Mouse (Mus musculus): ENCODE data around the gene Cdkn2d.
"Not testable (repeated sequence)": the region's sequence is repeated elsewhere in the genome, so short reads cannot be mapped to it uniquely, and the experiment has no call there.

The Cdkn2d gene

DNA sequence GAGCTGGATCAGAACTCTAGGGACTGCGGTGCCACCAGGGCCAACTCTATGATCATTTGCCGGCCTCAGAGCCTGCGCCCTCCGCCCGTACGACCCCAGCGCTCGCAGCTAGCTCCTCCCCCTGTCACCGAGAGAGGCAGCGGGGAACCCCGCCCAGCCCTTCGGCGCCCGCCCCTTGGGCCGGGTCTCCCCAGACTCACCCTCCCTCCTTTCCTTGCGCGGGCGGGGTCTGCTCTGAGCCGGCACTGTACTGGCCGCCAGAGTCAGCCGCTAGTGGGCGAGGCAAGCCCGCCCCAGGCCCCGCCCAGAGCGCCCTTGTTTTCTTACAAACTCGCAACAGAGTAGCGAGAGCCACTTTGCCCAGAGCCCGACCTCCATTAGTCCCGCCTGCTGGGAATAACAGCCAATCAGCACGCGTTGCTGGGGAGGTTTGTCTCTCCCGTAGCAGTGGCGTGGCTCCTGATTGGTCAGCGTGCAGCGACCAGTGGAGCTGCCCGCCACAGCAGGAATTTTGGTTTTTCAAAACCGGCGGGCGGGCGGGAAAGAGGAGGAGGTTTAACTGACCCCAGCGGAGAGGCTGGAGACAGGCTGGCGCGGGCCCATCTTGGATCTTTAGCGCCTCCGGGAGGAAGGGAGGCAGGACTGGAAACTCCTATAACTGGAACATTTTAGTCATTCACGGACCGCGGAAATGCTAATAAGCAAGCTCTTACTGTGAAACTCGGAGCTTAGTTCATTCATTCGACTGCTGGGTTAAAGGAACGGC, at the start of gene Cdkn2d:
Gene Cdkn2d, minus strand, starts transcription at position 386 of the 766 bp plus-strand sequence.
- DNase-seq (ENCODE audit: low read depth, low spot score) = peak; percentile 100

DNA sequence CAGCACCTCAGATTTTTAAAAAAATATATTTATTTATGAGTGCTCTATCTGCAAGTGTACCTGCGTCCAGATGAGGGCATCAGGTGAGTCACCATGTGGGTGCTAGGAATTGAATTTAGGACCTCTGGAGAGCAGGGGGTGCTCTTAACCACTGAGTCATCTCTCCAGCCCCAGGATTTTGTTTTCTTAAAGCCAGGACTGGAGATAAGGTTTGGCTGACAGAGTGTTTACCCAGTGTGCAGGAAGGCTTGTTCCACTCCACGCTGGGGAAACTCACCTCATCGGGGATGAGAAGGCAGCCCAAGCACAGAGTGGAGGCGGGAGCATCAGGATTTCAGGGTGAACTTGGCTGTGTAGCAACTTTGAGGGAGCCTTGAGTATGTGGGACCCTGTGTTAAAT, 49.2 kb upstream of the Cdkn2d start:
- DNase-seq (ENCODE audit: low read depth, low spot score) = no peak

DNA sequence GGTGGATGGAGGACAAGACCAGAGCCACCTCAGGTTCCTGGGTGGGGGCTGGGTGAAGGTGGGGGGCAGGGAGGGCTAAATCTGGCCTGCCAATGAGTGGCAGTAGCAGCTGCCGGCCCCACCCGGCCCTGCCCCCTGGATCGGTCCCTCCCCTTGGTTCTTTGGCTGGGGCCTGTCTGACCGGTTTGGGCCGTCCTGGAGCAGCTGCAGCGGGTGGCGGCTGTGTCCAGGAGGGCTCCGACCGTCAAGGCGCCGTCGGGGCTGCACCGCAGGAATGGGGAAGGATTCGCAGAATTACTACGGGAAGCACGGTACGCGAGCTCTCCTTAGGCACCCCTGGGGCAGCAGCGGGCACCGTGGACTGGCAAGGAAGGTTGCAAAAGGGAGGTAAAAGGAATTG, 46.4 kb upstream of the Cdkn2d start:
- no peak for DNase-seq (ENCODE audit: low read depth, low spot score)

DNA sequence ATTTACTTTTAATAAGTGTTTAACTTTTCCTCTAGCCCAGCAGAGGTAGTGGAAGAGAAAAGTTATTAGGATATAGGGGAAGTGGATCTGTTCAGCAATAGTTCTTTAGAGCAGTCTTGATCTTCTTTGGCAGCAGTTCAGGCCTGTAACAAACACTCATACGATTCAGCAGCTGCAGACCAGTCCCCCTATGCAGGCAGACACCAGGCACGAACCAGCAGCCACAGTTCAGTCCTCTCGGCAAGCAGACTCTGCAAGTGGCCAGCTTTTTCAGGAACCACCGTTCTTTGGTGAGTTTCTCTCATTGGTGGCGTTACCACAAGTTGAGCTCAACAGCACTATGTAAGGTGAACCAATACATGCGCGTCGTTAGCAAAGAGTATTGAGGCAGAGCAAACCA, 45.3 kb upstream of the Cdkn2d start:
- no peak for DNase-seq (ENCODE audit: low read depth, low spot score)

DNA sequence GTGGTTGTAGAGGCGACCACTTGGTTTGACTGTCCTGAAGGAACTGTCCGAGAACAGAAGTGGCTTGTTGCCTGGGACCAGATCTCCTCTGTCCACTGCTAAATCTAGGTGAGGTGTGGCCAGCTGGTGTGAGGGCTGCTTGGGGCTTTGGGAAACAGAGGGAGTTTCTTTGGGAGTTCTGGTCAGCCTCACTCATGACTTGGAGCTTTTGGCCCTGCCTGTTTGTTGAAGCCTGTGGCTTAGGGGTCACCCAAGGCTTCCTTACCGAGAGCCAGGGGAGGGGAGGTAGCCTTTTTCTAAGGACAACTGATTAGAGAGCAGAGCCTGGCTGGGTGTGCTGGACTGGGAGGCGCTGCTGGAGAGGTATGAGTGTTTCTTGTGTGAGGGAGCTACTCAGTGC, 44.2 kb upstream of the Cdkn2d start:
- no peak for DNase-seq (ENCODE audit: low read depth, low spot score)

DNA sequence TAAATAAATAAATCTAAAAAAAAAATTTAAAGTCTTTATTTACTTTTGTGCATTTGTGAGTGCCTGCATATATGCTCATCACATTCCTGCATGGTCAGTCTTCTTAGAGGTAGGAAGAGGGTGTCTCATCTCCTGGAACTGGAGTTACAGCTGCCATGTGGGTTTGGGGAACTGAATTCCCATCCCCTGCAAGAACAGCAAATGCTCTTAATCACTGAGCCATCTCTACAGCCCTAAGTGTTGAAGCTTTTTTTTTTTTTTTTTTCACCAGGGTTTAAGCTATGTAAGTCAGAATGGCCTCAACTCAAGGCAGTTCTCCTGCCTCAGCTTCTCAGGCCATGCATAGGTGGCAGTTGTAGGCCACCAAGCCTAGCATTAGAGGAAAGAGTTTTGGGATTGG, 43.5 kb upstream of the Cdkn2d start:
- no peak for DNase-seq (ENCODE audit: low read depth, low spot score)

DNA sequence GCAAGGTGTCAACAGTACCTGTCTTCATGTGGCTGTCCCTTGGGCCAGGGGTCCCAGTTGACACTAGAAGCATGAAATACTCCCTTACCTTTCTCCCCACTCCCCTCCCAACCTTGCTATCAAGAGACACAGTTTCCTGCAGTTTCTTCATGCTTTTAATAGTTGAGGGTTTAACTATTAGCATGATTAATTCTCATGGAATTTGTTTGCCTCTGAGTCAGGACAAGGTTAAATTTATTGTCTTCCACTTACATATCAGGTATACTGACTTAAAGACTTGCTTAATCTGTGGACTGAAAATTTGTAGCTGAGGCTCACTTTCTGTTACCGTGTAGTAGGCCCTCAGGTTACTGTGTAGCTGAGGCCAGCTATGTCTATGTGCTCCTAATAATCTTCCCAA, 42.3 kb upstream of the Cdkn2d start:
- no peak for DNase-seq (ENCODE audit: low read depth, low spot score)

DNA sequence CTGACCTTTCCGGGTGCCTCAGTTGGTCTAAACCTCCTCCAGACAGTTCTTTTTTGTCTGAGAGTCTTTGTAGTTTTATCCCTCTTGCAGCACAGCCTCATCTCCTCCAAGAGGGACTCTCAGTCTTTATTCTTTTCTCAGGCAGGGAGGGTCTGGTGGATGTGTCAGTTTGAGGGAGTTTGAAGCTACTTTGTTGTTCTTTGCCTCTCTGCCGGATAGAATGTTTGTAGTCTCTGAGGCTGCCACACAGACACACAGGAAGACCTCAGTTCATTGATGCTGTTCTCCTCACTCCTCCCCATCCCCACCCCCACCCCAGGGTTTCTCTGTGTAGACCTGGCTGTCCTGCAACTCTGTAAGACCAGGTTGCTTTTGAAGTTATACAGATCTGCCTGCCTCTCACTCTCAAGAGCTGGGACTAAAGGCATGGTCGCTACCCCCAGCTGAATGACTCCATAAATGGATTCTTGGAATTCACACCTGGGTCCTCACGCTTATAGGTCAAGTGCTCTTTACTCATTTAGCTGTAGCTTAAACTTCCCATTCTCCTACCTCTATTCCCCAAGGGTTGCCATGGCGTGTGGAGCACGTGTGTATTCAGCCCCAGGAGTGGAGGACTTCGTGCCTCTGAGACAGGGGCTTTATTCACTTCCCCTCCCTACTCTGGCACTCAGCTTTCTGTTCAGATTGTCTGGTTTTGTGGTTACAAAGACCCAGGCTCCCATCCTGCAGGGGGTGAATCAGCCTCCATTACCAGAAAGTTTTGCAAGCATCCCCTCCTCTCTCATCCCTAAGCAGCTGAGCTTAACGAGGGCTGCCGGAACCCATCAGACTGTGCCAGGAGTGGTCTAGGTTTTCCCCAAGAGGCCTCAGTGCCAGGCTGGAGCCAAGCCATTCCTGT, 41.2 kb upstream of the Cdkn2d start:
- peak; percentile 56 for DNase-seq (ENCODE audit: low read depth, low spot score)

DNA sequence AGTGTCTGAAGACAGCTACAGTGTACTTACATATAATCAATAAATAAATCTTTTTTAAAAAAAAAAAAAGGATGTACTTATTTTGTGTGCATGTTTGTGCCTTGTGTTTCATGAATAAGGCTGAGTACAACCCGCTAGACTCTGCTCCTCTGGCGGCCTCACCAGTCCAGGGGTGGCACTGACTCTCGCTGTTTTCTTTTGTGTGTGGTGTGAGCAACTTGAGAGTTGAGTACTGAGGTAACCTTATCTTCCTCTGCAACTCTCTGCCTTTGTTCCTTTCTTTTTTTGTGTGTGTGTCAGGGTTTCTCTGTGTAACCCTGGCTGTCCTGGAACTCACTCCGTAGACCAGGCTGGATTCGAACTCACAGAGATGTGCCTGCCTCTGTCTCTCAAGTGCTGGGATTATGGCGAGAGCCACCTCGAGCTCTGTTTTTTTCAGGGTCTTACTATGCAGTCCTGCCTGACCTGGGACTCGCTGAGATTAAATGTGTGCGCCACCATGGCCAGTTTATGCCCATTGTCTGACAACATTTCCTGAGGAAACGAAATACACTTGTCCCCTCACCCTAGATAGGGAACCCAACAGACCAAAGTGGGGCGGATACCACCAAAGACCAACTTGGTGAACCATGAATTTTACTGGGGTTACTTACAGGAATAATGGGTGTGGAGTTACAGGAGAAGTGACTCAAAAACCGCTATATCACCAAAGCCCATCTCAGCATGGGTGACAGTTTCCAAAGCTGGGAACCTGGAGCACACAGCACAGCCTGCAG, 40.3 kb upstream of the Cdkn2d start:
- DNase-seq (ENCODE audit: low read depth, low spot score) = peak; percentile 38

DNA sequence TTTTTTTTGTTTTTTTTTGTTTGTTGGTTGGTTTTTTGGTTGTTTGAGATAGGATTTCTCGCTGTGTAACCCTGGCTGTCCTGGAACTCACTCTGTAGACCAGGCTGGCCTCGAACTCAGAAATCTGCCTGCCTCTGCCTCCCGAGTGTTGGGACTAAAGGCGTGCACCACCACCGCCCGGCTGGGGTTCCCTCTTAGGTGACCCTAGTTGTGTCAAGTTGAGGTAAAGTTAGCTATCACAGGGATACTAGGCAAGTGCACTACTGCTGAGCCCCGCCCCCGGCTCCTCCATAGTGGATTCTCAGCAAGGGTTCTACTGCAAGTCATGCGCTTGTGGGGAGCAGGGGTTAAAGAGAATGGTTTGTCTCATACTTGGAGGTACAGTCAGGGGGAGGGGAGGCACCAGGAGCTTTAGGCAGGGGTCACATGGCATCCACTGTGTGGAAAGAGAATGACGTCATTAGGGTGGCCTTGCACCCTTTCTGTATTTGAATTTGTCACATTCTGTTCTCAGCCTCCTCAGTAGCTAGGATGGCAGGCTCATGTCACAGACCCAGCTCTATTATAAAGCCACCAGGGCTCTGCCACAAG, 38.6 kb upstream of the Cdkn2d start:
- DNase-seq (ENCODE audit: low read depth, low spot score) = peak; percentile 66

DNA sequence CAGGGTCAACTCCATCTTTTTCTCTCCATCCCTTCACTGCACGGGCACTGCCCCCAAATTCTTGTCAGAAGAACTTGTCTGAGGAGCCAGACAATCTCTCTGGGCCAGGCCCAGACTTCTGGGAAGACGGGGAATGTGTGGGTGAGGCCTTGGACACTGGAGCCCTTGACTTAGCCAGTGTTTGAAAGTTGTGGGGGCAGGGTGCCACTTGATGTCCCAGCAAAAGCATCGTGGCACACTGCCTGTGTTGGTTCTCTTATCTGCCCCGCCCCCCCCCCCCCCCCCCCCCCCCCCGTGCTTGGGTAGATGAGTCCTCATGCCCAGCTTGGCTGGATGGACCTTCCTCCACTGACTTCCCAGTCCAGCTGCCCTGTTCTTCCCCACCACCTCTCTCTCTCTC, 37.8 kb upstream of the Cdkn2d start:
- peak; percentile 29 for DNase-seq (ENCODE audit: low read depth, low spot score)

DNA sequence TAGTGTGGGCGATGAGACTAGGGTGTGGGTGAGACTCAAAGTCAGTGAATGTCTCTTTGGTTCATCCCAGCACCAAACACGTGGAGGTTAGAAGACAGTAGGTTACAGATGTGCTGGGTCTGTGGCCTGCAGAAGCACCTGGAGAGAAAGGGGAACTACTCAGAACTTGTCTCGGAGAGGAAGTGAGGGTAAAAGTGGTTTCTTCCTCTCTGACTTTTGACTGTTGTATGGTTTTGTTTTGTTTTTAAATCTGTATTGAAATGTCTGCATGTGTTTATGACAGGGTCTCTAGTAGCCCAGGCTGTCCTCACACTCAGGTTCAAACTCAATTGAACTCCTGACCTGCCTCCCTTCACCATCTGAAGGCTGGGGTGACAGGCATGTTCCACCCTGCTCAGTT, 36.8 kb upstream of the Cdkn2d start:
- peak; percentile 78 for DNase-seq (ENCODE audit: low read depth, low spot score)

DNA sequence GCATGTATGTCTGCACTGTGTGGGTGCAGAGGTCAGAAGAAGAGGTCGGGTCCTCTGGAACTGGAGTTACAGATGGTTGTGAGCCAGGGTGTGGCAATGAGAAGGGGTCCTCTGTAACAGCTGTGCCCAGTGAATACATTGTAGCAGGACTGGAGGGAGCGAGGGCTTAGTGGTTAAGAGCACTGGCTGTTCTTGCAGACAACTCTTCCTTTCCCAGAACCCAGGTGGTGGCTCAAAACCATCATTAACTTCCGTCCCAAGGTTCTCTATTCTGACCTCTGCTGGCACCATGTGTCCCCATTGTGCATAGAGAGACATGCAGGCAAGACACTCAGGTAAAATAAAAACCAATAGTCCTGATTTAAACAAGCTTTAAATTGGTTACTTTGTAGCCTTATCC, 36.4 kb upstream of the Cdkn2d start:
- no peak for DNase-seq (ENCODE audit: low read depth, low spot score)

DNA sequence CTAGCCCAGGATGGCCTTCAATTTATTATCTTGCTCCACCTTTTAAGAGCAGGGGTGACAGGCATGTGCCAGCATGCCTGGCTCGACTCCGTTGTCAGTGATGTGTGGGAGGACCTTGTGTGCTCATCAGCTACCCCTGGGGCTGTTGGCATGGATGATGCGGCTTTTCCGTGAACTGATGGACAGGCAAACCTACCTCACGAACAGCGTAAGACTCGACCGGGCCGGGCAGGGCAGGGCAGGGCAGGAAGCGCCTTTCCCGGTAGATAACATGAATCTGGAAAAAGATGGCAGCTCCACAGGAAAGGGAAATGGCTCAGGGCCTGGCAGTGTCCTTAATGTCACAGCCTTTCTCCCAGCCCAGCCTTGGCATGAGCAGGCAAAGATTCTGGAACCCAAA, 33.1 kb upstream of the Cdkn2d start:
- peak; percentile 40 for DNase-seq (ENCODE audit: low read depth, low spot score)

DNA sequence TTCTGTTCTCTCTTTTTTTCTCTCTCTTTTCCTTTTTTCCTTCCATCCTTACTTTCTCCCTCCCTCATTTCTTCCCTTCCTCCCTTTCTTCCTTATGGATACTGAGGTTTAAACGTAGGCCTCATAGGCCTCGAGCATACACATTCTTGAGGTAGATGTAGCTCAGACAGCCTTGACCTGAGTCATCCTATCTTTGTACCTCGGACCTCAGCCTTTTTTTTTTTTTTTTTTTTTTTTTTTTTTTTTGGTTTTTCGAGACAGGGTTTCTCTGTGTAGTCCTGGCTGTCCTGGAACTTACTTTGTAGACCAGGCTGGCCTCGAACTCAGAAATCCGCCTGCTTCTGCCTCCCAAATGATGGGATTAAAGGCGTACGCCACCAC, 31.7 kb upstream of the Cdkn2d start:
- not testable (repeated sequence) for DNase-seq (ENCODE audit: low read depth, low spot score)

DNA sequence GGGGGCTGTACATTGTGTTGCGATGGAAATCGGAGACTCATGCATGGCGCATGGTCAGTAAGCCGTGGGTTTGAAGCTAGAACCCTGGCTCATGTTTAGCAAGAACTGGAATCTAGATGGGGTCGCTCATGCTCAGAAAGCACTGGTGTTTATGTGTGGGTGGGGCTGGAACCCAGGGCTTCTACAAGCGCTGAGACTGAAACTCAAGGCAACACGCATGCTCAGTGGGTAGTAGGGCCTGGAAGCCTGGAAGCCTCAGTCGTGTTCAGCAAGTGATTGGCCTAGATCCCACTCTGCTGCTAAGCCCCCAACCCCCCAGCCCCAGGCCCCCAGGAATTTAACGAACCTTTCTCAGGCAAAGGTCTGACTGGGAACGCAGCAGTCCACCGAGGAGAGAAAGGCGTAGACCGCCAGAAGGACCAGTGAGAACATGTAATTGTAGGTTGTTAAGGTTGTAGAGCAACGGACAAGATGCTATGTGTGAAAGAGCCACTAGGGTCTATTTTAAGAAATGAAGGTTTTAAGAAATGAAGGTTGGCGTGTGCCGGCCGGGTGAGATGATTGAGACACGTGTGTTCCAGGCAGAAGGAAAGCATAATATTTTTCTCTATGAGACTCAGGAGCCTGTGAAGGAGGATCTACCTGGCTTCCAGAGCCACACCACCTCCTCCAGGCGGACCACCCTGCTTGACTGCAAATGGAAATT, 31.2 kb upstream of the Cdkn2d start:
- peak; percentile 78 for DNase-seq (ENCODE audit: low read depth, low spot score)

DNA sequence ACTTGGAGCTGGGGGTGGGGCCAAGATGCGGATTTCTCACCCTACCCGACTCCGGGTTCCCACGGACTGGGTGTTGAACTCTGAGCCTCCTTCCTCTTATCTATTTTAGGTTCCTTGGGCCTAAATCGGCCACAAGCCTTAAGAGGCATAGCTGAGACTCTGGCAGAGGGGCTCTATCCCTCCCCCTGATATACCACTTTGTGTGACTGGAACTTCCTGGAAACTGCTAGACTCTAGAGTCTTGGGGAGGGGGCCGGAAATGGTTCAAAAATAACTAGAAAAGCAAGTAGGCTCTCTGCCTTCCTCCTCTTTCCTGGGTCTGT, 30.3 kb upstream of the Cdkn2d start:
- peak; percentile 71 for DNase-seq (ENCODE audit: low read depth, low spot score)

DNA sequence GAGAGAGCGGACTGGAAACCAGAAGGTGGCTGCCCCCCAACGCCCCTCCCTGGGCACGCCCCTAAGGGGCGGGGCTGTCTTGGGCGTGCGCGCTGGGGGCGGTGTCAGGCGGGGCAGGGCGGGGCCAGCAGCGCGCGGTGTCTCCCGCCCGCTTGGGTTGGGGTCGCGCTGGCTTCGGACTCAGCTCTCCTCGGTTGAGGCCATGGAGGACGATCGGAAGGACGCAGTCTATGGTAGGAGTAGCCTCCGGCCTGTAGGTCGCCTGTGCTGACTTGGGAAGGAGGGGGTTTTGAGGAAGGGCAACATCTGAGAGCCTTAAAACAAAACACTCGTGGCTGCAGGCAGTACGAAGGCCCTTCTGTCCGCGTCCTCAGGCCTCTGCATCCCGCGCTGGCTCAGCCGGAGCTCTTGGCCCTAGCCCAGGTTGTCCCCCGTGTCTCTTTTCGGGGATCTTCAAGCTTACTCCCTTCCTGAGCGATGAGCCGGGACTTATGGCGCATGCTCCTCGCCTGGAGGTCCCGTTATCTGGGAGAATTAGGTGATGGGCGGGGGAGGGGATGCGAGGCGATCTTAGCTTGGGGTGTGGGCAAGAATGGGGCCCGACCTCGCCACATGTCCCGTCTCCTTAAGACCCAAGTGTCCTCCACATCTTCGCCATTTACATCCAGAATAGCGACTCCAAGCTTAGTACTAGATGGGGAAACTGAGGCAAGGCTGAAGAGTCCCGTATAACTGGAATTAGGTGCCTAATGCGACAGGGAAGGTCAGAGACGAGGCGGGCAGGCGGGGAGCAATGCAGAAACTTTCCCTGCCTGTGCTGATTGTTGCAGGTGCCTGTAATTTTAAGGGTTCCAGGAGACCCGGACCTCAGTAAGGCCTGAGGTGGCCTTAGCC, 29.7 kb upstream of the Cdkn2d start, which contains the start of gene Slc44a2:
Gene Slc44a2, plus strand, starts transcription at position 80 of the 894 bp plus-strand sequence.
- peak; percentile 90 for DNase-seq (ENCODE audit: low read depth, low spot score)

DNA sequence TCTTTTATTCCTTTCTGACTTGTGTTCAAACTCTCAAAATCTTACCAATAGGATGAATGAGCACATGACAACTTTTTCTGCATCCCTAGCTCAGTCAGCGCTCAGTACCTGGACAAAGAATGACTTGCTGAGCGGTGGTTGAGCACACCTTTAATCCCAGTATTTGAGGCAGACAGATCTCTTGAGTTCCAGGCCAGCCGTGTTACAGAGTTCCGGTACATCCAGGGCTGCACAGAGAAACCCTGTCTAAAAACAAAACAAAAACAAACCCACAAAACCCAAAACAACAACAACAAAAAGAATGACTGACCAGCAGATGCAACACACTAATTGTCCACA, 29.0 kb upstream of the Cdkn2d start:
- DNase-seq (ENCODE audit: low read depth, low spot score) = no peak

DNA sequence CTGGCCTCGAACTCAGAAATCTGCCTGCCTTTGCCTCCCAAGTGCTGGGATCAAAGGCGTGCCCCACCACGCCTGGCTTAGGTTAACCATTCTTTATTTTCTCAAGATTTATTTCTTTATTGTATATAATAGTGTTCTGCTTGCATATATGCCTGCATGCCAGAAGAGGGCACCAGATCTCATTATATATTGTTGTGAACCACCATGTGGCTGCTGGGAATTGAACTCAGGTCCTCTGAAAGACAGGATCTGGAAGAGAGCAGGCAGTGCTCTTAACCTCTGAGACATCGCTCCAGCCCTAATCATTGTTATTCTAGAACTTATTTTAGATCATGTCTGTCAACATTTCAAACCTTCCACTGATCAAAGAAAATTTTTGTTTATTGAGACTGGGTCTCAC, 28.3 kb upstream of the Cdkn2d start:
- peak; percentile 36 for DNase-seq (ENCODE audit: low read depth, low spot score)

Measured in CD4-positive, CD25-positive, alpha-beta regulatory T cell, adult 2 months (primary cell).